Mouse (Mus musculus) hindbrain, embryonic 16.5 days (tissue): Measurements from ENCODE around the gene Egfl8. TPM values are rescaled to one million over a fixed set of nuclear protein-coding genes. Genes with fewer than 3 reads are reported as not detected.

Source experiments
- ATAC-seq: fragments of 200-750 bp; cut with Nextera tagmentation; 2 replicates; pipeline ENCODE4 v1.8.0; 2017; ENCODE audit warnings: moderate TSS enrichment, moderate library complexity
- H3K27ac ChIP-seq: fragments of 300-500 bp; sonication (generic); 2 replicates; pipeline ENCODE4 v1.5.1; 2014; ENCODE audit warnings: low read depth, mild to moderate bottlenecking, control low read depth, low read length, moderate library complexity
- H3K27me3 ChIP-seq: fragments of 300-500 bp; sonication (generic); replicated peaks from 2 replicates; pipeline ENCODE4 v1.6.1; 2014; ENCODE audit warnings: low read length; ENCODE audit not compliant: control insufficient read depth, insufficient read depth
- H3K36me3 ChIP-seq: fragments of 300-500 bp; sonication (generic); 2 replicates; pipeline ENCODE4 v1.6.1; 2014; ENCODE audit warnings: mild to moderate bottlenecking, low read length, moderate library complexity, mixed read lengths; ENCODE audit not compliant: control insufficient read depth, insufficient read depth
- H3K4me1 ChIP-seq: fragments of 300-500 bp; sonication (generic); 2 replicates; pipeline ENCODE4 v1.6.1; 2014; ENCODE audit warnings: low read depth, low read length; ENCODE audit not compliant: control insufficient read depth, insufficient read depth
- H3K4me2 ChIP-seq: fragments of 300-500 bp; sonication (generic); 2 replicates; pipeline ENCODE4 v1.6.1; 2014; ENCODE audit warnings: mild to moderate bottlenecking, low read length, control low read depth, moderate library complexity
- H3K4me3 ChIP-seq: fragments of 300-500 bp; sonication (generic); 2 replicates; pipeline ENCODE4 v1.5.1; 2014; ENCODE audit warnings: mild to moderate bottlenecking, low read length, control low read depth, moderate library complexity
- H3K9ac ChIP-seq: fragments of 300-500 bp; sonication (generic); 2 replicates; pipeline ENCODE4 v1.6.1; 2014; ENCODE audit warnings: low read depth, mild to moderate bottlenecking, control low read depth, low read length, moderate library complexity
- H3K9me3 ChIP-seq: fragments of 300-500 bp; sonication (generic); 2 replicates; pipeline ENCODE4 v1.6.1; 2014; ENCODE audit warnings: mild to moderate bottlenecking, low read length, moderate library complexity; ENCODE audit not compliant: control insufficient read depth
- WGBS: fragments of 180-500 bp; shearing (Covaris S2); extraction: QIAGEN DNeasy Blood & Tissue Kit; methylation state at CpG from one replicate; pipeline ENCODE4 v1.1.7; 2014; 5-methylcytosine and 5-hydroxymethylcytosine counted together
- polyA plus RNA-seq: library from polyadenylated mRNA; unstranded; fragments of >200 nt; fragmentation: Nextera tagmentation; extraction: Ambion mirVana; gene quantifications from 2 replicates; pipeline ENCODE4 v1.2.1, GENCODE M21; 2015

Egfl8 gene
- polyA plus RNA-seq, 1 experiment from 2014 or later, result 8.3 TPM

GRCm38 (mm10) chr17:34563354-34563753 lies 52.4 kb downstream of the Egfl8 start:
- Histone ChIP-seq H3K27me3 (no peaks in the 10 kb centered on the region), H3K9me3 (no peaks in the 10 kb centered on the region; the same call in 1 of the 2 replicates), H3K36me3 (no peaks in the 10 kb centered on the region), H3K4me1 (no peaks in the 10 kb centered on the region), H3K27ac (no peak overlapping the region), H3K9ac (no peak overlapping the region), H3K4me3 (no peak overlapping the region), H3K4me2 (no peak overlapping the region)
- WGBS, result 84% methylated on average over 11 of the region's 11 CpGs
- no peak for ATAC-seq

Other genes starting within 250 kb of the Egfl8 start
- not detected in 2 replicates for gene Btnl1, start 238.8 kb downstream of the Egfl8 start, polyA plus RNA-seq
- 3.7 and 4.5 TPM in 2 replicates for gene BC051142, start 217.2 kb downstream of the Egfl8 start, polyA plus RNA-seq
- not detected in 2 replicates for gene Btnl4, start 138.7 kb downstream of the Egfl8 start, polyA plus RNA-seq
- not detected in 2 replicates for gene Btnl6, start 98.6 kb downstream of the Egfl8 start, polyA plus RNA-seq
- gene Notch4, start 51.7 kb downstream of the Egfl8 start, polyA plus RNA-seq, result 6.1 and 6.4 TPM in 2 replicates
- 3.4 and 4.9 TPM in 2 replicates for gene Gpsm3, start 26.2 kb downstream of the Egfl8 start, polyA plus RNA-seq
- gene Pbx2, start 24.7 kb downstream of the Egfl8 start, polyA plus RNA-seq, result 7.3 and 8.3 TPM in 2 replicates
- gene Ager, start 18.1 kb downstream of the Egfl8 start, polyA plus RNA-seq, result 1.3 and 1.6 TPM in 2 replicates
- gene Rnf5, start 12.3 kb downstream of the Egfl8 start, polyA plus RNA-seq, result 281 and 296 TPM in 2 replicates
- 122 and 128 TPM in 2 replicates for gene Agpat1, start 11.7 kb downstream of the Egfl8 start, polyA plus RNA-seq
- 19.9 and 23.5 TPM in 2 replicates for gene Ppt2, start 12.5 kb upstream of the Egfl8 start, polyA plus RNA-seq
- gene Prrt1, start 13.6 kb upstream of the Egfl8 start, polyA plus RNA-seq, result 6.8 and 8.1 TPM in 2 replicates
- 13.5 and 17.0 TPM in 2 replicates for gene Fkbpl, start 28.8 kb upstream of the Egfl8 start, polyA plus RNA-seq
- 110 and 121 TPM in 2 replicates for gene Atf6b, start 31.2 kb upstream of the Egfl8 start, polyA plus RNA-seq
- 0.30 and 0.34 TPM in 2 replicates for gene Tnxb, start 54.6 kb upstream of the Egfl8 start, polyA plus RNA-seq
- gene C4b, start 127.9 kb upstream of the Egfl8 start, polyA plus RNA-seq, result 0.19 and 0.25 TPM in 2 replicates
- not detected in 2 replicates for gene Cyp21a1, start 188.6 kb upstream of the Egfl8 start, polyA plus RNA-seq
- gene Stk19, start 221.0 kb upstream of the Egfl8 start, polyA plus RNA-seq, result 41.2 and 43.1 TPM in 2 replicates
- gene Dxo, start 221.0 kb upstream of the Egfl8 start, polyA plus RNA-seq, result 68.4 and 68.9 TPM in 2 replicates
- gene Skiv2l, start 234.2 kb upstream of the Egfl8 start, polyA plus RNA-seq, result 57.1 and 62.6 TPM in 2 replicates
- gene Nelfe, start 234.4 kb upstream of the Egfl8 start, polyA plus RNA-seq, result 78.9 and 83.3 TPM in 2 replicates
- 1.6 and 2.1 TPM in 2 replicates for gene Cfb, start 246.5 kb upstream of the Egfl8 start, polyA plus RNA-seq